Mouse (Mus musculus) forebrain, embryonic 14.5 days (tissue): ENCODE results near the gene Med17. TPM values are rescaled to one million over a fixed set of nuclear protein-coding genes. Genes with fewer than 3 reads are reported as not detected.
"Not testable (repeated sequence)": the region's sequence is repeated elsewhere in the genome, so short reads cannot be mapped to it uniquely, and the experiment has no call there.

Experiments used
- ATAC-seq: fragments of 200-750 bp; cut with Nextera tagmentation; 2 replicates; pipeline ENCODE4 v1.8.0; 2017; ENCODE audit warnings: mild to moderate bottlenecking, moderate library complexity
- DNase-seq: peaks from one replicate; pipeline ENCODE4 v3.0.0-alpha.2; 2015; ENCODE audit warnings: low spot score
- H3K27ac ChIP-seq: fragments of 300-500 bp; sonication (generic); 2 replicates; pipeline ENCODE4 v1.5.1; 2014; ENCODE audit warnings: low read depth, mild to moderate bottlenecking, control low read depth, low read length, moderate library complexity
- H3K27me3 ChIP-seq: fragments of 300-500 bp; sonication (generic); replicated peaks from 2 replicates; pipeline ENCODE4 v1.6.1; 2014; ENCODE audit warnings: low read length, control low read depth, mixed read lengths; ENCODE audit not compliant: control insufficient read depth, insufficient read depth
- H3K36me3 ChIP-seq: fragments of 300-500 bp; sonication (generic); 2 replicates; pipeline ENCODE4 v1.6.1; 2014; ENCODE audit warnings: low read length, control low read depth; ENCODE audit not compliant: control insufficient read depth, insufficient read depth
- H3K4me1 ChIP-seq: fragments of 300-500 bp; sonication (generic); 2 replicates; pipeline ENCODE4 v1.6.1; 2014; ENCODE audit warnings: antibody characterized with exemption, low read length, control low read depth; ENCODE audit not compliant: control insufficient read depth, insufficient read depth
- H3K4me2 ChIP-seq: fragments of 300-500 bp; sonication (generic); 2 replicates; pipeline ENCODE4 v1.6.1; 2014; ENCODE audit warnings: mild to moderate bottlenecking, control low read depth, low read length
- H3K4me3 ChIP-seq: fragments of 300-500 bp; sonication (generic); 2 replicates; pipeline ENCODE4 v1.5.1; 2014; ENCODE audit warnings: low read depth, low read length, control low read depth
- H3K9ac ChIP-seq: fragments of 300-500 bp; sonication (generic); 2 replicates; pipeline ENCODE4 v1.6.1; 2014; ENCODE audit warnings: mild to moderate bottlenecking, low read length, control low read depth, moderate library complexity
- H3K9me3 ChIP-seq: fragments of 300-500 bp; sonication (generic); replicated peaks from 2 replicates; pipeline ENCODE4 v1.6.1; 2016; ENCODE audit warnings: low read length, control low read depth, mixed read lengths; ENCODE audit not compliant: control insufficient read depth
- WGBS: fragments of 180-500 bp; shearing (Covaris S2); extraction: QIAGEN DNeasy Blood & Tissue Kit; methylation state at CpG from one replicate; pipeline ENCODE4 v1.1.7; 2014; 5-methylcytosine and 5-hydroxymethylcytosine counted together
- polyA plus RNA-seq: library from polyadenylated mRNA; unstranded; fragments of >200 nt; fragmentation: Nextera tagmentation; extraction: Ambion mirVana; gene quantifications from 2 replicates; pipeline ENCODE4 v1.2.1, GENCODE M21; 2014

Med17 gene
- 39.8 and 43.1 TPM in 2 replicates for polyA plus RNA-seq

DNA sequence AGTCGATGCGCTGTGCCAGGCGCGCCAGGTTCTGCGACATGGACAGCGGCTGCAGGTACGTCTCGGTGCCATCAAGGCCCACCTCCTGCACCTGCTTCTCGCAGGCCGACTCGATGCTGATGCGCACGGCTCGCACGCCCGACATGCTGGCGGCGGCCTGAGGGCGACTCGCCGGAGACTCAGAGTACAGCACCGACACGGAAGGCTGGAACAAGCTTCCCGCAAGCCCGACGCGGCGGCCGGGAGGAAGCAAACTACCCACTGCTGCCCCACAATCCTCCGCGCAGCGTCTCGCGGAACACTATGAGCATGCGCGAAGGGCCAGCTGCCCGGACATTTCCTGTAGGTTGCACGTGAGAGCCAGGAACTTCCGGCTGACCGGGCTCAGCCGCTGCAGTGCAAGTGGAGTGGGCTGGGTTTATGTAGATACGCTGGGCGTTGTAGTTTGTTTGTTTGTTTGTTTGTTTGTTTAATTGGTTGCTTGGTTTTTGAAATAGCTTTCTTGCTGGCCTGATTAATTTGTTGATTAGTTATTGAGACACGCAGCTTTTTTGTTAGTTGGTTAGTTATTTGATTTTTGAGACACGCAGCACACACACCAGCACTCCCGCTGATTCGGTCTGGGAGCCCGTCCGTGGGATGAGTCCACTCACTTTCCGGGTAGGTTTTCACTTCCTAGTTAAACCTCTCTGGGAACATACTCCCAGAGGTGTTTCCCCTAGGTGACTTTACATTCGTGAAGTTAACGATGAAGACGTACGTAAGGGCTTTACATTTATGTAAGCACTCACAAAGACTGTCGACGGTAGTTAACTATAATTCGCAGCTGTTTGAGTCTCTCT, at the start of gene Med17:
Med17 (minus strand) TSS at position 283 of the 842 bp plus-strand sequence.
- H3K4me3 ChIP-seq = peak within 1 kb of the TSS; percentile 88
- peak within 1 kb of the TSS; percentile 95 for H3K9ac ChIP-seq
- H3K27me3 ChIP-seq = no peaks in the 10 kb centered on the region
- DNase-seq (peak; percentile 98), ATAC-seq (peak; percentile 98)
- H3K4me2 ChIP-seq = peak within 1 kb of the TSS; percentile 89
- H3K27ac ChIP-seq = peak within 1 kb of the TSS; percentile 81
- peaks cover 11% of the 10 kb centered on the region for H3K4me1 ChIP-seq
- H3K36me3 ChIP-seq = peaks cover 21% of the 10 kb centered on the region
- no peaks in the 10 kb centered on the region for H3K9me3 ChIP-seq
- 1% methylated on average over 57 of the region's 57 CpGs for whole genome bisulfite sequencing

DNA sequence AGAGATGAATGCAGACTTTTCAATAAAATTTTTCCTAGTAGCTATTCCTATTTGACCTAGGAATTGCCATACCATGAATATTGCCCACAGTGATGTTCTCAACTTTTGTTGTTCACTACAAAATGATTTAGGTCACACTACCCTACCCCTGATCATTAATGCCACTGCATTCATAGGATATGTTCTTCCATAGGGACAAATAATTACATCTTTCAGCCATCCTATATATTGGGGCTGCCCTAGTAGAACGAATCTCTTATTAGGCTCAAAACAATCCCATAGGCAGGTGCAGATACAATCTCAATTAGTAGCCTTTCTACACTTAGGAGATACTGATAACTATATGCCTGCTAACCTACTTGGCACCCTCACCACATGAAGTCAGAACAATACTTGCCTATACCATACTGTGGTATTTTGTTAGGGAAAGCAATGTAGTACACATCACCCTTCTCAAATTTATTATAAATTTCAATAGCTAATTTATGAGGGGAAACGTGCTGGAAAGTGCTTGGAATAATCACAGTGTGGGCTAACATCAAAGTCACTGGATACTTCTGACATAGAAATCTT, 38.5 kb upstream of the Med17 start:
- Histone ChIP-seq H3K4me2 (no peak overlapping the region), H3K9ac (no peak overlapping the region), H3K27me3 (no peaks in the 10 kb centered on the region), H3K9me3 (no peaks in the 10 kb centered on the region), H3K4me3 (no peak overlapping the region), H3K27ac (no peak overlapping the region), H3K36me3 (peaks cover 73% of the 10 kb centered on the region), H3K4me1 (no peaks in the 10 kb centered on the region)
- 79% methylated on average over 2 of the region's 2 CpGs for WGBS
- ATAC-seq = peak; percentile 52; the same call in 1 of the 2 replicates
- no peak for DNase-seq

DNA sequence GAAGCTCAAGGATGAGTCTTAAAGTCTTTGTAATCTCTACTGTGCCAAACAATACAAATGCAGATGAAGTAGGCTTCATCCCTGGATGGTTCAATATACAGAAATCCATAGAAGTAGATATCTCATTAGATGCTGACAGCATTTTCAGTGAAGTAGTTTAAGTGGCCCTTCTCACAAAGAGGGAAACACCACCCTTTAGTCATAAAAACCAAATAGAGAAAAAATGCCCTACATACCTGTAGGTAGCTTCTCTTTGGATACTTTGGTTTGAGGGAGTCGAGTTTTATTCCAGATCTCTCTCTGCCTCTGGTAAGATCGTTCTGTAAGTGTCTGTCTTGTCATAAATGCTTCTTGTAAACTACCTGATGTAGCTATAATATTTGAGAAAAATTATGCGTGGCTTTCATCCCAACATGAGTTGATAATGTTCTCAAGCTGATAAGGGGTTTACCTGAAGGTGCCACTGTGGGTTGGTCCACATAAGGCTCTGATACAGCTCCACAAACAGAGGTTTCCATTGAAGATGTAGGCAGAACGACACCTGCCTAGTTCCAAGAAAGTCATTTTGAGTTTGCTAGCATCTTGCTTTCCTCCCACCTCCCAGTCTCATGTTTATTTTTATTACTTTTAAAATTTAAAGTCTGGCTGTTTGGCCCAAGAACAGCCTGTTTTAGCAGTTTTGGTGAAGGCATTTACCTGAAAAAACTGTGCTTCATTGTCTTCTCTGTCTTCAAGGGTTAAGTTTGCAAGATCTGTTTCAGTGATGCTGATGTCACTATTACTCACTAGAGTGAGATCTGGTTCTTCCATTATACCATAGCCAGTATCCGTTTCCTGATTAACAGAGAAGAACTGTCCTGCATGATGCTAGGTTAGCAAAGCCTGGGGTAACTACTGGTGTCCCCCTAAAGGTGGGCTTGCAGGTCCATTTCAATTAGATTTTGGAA, 37.8 kb upstream of the Med17 start:
- H3K4me2 ChIP-seq = no peak overlapping the region
- H3K36me3 ChIP-seq = peaks cover 72% of the 10 kb centered on the region
- no peak overlapping the region for H3K9ac ChIP-seq
- H3K4me1 ChIP-seq = no peaks in the 10 kb centered on the region
- ATAC-seq = no peak
- H3K4me3 ChIP-seq = no peak overlapping the region
- no peak overlapping the region for H3K27ac ChIP-seq
- 62% methylated on average over 5 of the region's 5 CpGs for WGBS
- no peaks in the 10 kb centered on the region for H3K9me3 ChIP-seq
- no peaks in the 10 kb centered on the region for H3K27me3 ChIP-seq
- no peak for DNase-seq

DNA sequence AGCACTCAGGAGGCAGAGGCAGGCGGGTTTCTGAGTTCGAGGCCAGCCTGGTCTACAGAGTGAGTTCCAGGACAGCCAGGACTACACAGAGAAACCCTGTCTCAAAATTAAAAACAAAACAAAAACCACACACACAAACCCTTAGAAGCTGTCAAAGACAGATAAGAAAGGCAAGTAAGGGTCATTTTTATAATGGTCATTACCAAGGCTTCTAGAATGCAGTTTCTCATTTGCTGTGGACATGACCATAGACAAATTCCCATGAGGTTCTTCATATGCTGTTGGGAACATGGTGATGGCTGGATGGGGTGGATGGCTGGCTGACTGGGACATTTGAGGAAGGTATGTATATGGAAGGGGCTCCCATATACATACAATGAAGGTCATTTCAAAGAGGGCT, 36.6 kb upstream of the Med17 start:
- H3K36me3 ChIP-seq = peaks cover 69% of the 10 kb centered on the region
- H3K4me2 ChIP-seq, H3K9me3 ChIP-seq, H3K4me3 ChIP-seq, H3K4me1 ChIP-seq, H3K9ac ChIP-seq, ATAC-seq, H3K27ac ChIP-seq, H3K27me3 ChIP-seq, DNase-seq: not testable (repeated sequence)
- 100% methylated on average over 1 of the region's 2 CpGs for WGBS

DNA sequence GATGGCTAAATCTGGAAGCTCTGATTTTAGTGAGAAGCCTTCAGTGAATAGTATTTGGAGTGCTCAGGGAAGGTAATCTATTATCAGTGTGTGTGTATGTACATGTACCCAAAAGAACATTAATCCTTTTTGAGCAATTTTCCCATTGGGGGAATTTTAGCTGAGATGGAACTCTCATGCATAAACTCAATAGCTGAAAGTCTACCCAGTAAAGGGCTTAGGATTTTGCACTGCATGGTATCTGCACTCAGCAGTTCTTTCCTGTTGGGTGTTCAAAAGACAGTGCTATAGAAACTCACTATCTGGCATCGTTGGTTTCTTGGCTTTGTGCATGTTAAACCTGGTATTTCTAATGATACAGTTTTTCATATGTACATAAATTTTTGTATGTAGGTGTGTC, 34.9 kb upstream of the Med17 start:
- H3K9me3 ChIP-seq = no peaks in the 10 kb centered on the region
- H3K9ac ChIP-seq = no peak overlapping the region
- ATAC-seq (no peak), DNase-seq (no peak)
- no peak overlapping the region for H3K4me2 ChIP-seq
- no peaks in the 10 kb centered on the region; the same call in 1 of the 2 replicates for H3K4me1 ChIP-seq
- H3K4me3 ChIP-seq = no peak overlapping the region
- no peak overlapping the region for H3K27ac ChIP-seq
- peaks cover 80% of the 10 kb centered on the region for H3K36me3 ChIP-seq
- no peaks in the 10 kb centered on the region for H3K27me3 ChIP-seq
- 100% methylated on average over 1 of the region's 1 CpGs for WGBS

DNA sequence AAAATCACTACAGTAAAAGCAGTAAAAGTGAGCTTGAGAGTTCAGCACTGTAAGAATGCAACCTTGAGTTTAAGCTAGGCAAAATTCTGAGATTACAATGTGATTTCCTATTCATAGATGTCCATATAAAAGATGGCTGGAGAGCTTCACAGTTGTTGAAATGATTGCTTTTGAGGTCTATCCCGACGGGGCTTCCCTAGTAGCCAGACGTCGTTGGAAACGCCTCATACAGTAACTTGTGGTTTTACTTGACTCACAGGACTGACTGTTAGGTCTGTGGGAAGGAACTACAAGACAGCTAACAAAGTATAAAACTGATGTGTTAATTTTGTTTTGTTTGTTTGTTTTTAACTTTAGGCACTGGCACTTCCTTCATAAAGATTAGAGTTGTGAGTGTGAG, 33.9 kb upstream of the Med17 start:
- H3K36me3 ChIP-seq = peaks cover 87% of the 10 kb centered on the region
- no peak overlapping the region for H3K4me3 ChIP-seq
- no peak overlapping the region for H3K9ac ChIP-seq
- H3K27ac ChIP-seq = no peak overlapping the region
- peaks cover 6% of the 10 kb centered on the region for H3K4me1 ChIP-seq
- no peak overlapping the region for H3K4me2 ChIP-seq
- ATAC-seq (no peak), DNase-seq (no peak)
- no peaks in the 10 kb centered on the region for H3K9me3 ChIP-seq
- 95% methylated on average over 5 of the region's 5 CpGs for WGBS
- no peaks in the 10 kb centered on the region for H3K27me3 ChIP-seq

DNA sequence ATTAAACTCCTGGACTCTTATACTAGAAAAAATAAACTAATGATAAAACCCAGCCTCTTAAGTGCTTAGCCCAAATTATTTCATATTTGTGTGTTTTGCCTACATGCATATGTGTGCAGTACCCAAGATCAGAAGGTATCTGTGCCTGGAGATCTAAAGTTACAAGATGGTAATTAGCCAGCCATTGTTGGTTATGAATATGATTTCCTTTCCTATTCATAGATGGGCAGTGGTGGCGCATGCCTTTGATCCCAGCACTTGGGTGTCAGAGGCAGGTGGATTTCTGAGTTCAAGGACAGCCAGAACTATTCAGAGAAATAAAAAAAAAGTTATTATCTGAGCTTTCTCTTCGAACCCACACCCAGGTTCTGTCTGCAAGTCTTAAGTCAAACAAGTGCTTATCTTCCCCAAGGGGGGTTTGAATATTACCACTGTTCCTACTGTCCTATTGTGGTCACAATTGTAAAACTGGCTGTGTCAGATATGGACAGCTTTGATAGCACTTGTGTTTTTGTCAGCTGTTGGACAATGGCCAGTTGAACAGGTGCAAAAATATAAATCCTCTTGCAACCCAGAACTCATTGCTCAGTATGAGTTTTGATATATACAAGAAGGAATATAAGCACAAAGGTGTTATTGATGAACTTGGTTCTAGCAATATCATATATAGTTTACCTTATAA, 32.5 kb upstream of the Med17 start:
- Histone ChIP-seq H3K36me3 (peaks cover 79% of the 10 kb centered on the region), H3K27me3 (no peaks in the 10 kb centered on the region), H3K4me3 (no peak overlapping the region), H3K9ac (no peak overlapping the region), H3K4me2 (no peak overlapping the region), H3K27ac (no peak overlapping the region), H3K9me3 (no peaks in the 10 kb centered on the region), H3K4me1 (peaks cover 13% of the 10 kb centered on the region)
- WGBS = 92% methylated on average over 2 of the region's 2 CpGs
- DNase-seq = no peak
- no peak for ATAC-seq

DNA sequence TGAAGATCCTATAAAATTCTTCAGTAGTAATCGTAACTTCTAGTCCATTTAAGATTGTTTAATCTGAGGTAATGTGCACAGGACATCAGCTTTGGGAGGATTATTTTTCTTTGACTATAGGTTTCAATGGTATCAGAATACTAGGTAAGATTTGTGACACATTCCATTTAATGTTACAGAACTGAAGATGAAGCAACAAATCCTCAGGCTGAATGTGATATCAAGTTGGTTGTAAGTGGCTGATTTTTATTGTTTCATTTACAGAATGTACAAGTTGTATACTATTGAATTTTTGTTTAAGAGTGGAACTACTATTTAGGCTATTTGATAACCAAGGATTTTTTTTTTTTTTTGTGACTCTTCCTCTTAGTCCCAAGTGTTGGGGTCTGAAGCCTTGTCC, 30.4 kb upstream of the Med17 start:
- no peak for DNase-seq
- WGBS = 95% methylated on average over 1 of the region's 1 CpGs
- Histone ChIP-seq H3K9me3 (no peaks in the 10 kb centered on the region), H3K27me3 (no peaks in the 10 kb centered on the region), H3K4me3 (no peak overlapping the region), H3K4me1 (peaks cover 17% of the 10 kb centered on the region), H3K4me2 (no peak overlapping the region), H3K36me3 (peaks cover 63% of the 10 kb centered on the region), H3K27ac (no peak overlapping the region), H3K9ac (no peak overlapping the region)
- ATAC-seq = no peak
